Mouse (Mus musculus) thymus, adult 2 months (tissue): ENCODE data around the gene Cacna1d. TPM values are rescaled to one million over a fixed set of nuclear protein-coding genes. Genes with fewer than 3 reads are reported as not detected.

Source experiments
- DNase-seq: peaks from one replicate; pipeline ENCODE4 v3.0.0; 2021
- H3K27ac ChIP-seq: fragments of 200-500 bp; 2 replicates; pipeline ENCODE4 v1.5.1; 2012; ENCODE audit warnings: low read length, control low read depth; ENCODE audit not compliant: control insufficient read depth, insufficient read depth
- H3K27me3 ChIP-seq: fragments of 200-500 bp; 2 replicates; pipeline ENCODE4 v1.6.1; 2012; ENCODE audit warnings: mild to moderate bottlenecking, low read length, moderate library complexity, mixed read lengths; ENCODE audit not compliant: control insufficient read depth, insufficient read depth
- H3K36me3 ChIP-seq: fragments of 200-500 bp; 2 replicates; pipeline ENCODE4 v1.6.1; 2012; ENCODE audit warnings: mild to moderate bottlenecking, low read length, moderate library complexity; ENCODE audit not compliant: control insufficient read depth, insufficient read depth
- H3K4me1 ChIP-seq: fragments of 200-500 bp; replicated peaks from 2 replicates; pipeline ENCODE4 v1.6.1; 2012; ENCODE audit warnings: low read length; ENCODE audit not compliant: control insufficient read depth, insufficient read depth
- H3K4me3 ChIP-seq: fragments of 200-500 bp; 2 replicates; pipeline ENCODE4 v1.5.1; 2012; ENCODE audit warnings: mild to moderate bottlenecking, low read length, control low read depth, moderate library complexity; ENCODE audit not compliant: control insufficient read depth, insufficient read depth
- CTCF ChIP-seq: fragments of 200-500 bp; IDR thresholded peaks from 2 replicates; pipeline ENCODE4 v1.5.1; 2012; ENCODE audit warnings: mild to moderate bottlenecking, control low read depth, low read length, moderate library complexity, borderline replicate concordance; ENCODE audit not compliant: control insufficient read depth, poor library complexity, insufficient read depth; ENCODE audit errors: extremely low read depth
- POLR2A ChIP-seq: fragments of 200-500 bp; IDR thresholded peaks from 2 replicates; pipeline ENCODE4 v1.6.1; 2012; ENCODE audit warnings: mild to moderate bottlenecking, low read length, control low read depth, moderate library complexity; ENCODE audit not compliant: control insufficient read depth, poor library complexity, insufficient read depth; ENCODE audit errors: extremely low read depth
- WGBS: fragments of 180-500 bp; shearing (Covaris S2); methylation state at CpG from one replicate; pipeline ENCODE4 v1.1.7; 2018; 5-methylcytosine and 5-hydroxymethylcytosine counted together
- polyA plus RNA-seq: library from polyadenylated mRNA; depleted of rRNA; stranded (reverse); fragments of >200 nt; gene quantifications from 2 replicates; pipeline ENCODE4 v1.2.3, GENCODE M21; 2012

The Cacna1d gene
- polyA plus RNA-seq, 1 experiment, result 2.2 TPM

GRCm38 (mm10) chr14:30184445-30185152, 306.7 kb downstream of the Cacna1d start:
- DNase-seq, result no peak
- Histone ChIP-seq H3K36me3 (no peaks in the 10 kb centered on the region), H3K4me3 (no peak overlapping the region), H3K27ac (no peak overlapping the region), H3K27me3 (no peaks in the 10 kb centered on the region), H3K4me1 (peaks cover 19% of the 10 kb centered on the region)
- 88% methylated on average over 13 of the region's 13 CpGs for WGBS
- no peak for TF ChIP-seq CTCF
- TF ChIP-seq POLR2A, result no peak

GRCm38 (mm10) chr14:30184013-30184412, 307.2 kb downstream of the Cacna1d start:
- DNase-seq, result no peak
- Histone ChIP-seq H3K27ac (peak overlapping the region; percentile 62; the same call in 1 of the 2 replicates), H3K36me3 (no peaks in the 10 kb centered on the region), H3K27me3 (no peaks in the 10 kb centered on the region), H3K4me1 (peaks cover 19% of the 10 kb centered on the region), H3K4me3 (no peak overlapping the region)
- TF ChIP-seq CTCF, result no peak
- no peak for TF ChIP-seq POLR2A
- 92% methylated on average over 5 of the region's 5 CpGs for WGBS

GRCm38 (mm10) chr14:30182624-30183524, 308.4 kb downstream of the Cacna1d start:
- Histone ChIP-seq H3K4me3 (no peak overlapping the region), H3K27ac (peak overlapping the region; percentile 62; the same call in 1 of the 2 replicates), H3K36me3 (no peaks in the 10 kb centered on the region), H3K27me3 (no peaks in the 10 kb centered on the region), H3K4me1 (peaks cover 19% of the 10 kb centered on the region)
- no peak for DNase-seq
- TF ChIP-seq CTCF (no peak), POLR2A (no peak)
- WGBS, result 78% methylated on average over 18 of the region's 18 CpGs

- Histone ChIP-seq H3K27ac (no peak overlapping the region), H3K4me1 (peaks cover 14% of the 10 kb centered on the region), H3K4me3 (no peak overlapping the region), H3K27me3 (no peaks in the 10 kb centered on the region), H3K36me3 (no peaks in the 10 kb centered on the region)
- WGBS, result 98% methylated on average over 4 of the region's 4 CpGs
- DNase-seq, result no peak
- TF ChIP-seq POLR2A (no peak), CTCF (no peak)
These were observed 312.9 kb downstream of the Cacna1d start for GRCm38 (mm10) chr14:30178306-30178705.

- Histone ChIP-seq H3K4me3 (no peak overlapping the region), H3K27me3 (no peaks in the 10 kb centered on the region), H3K36me3 (no peaks in the 10 kb centered on the region), H3K27ac (no peak overlapping the region), H3K4me1 (peaks cover 17% of the 10 kb centered on the region)
- TF ChIP-seq POLR2A, result no peak
- TF ChIP-seq CTCF, result no peak
- WGBS, result 73% methylated on average over 5 of the region's 5 CpGs
- no peak for DNase-seq
These were observed 313.4 kb downstream of the Cacna1d start for GRCm38 (mm10) chr14:30177850-30178249.

- WGBS, result 77% methylated on average over 3 of the region's 3 CpGs
- H3K4me3 ChIP-seq, result no peak overlapping the region
- H3K4me1 ChIP-seq, result peaks cover 25% of the 10 kb centered on the region
- H3K36me3 ChIP-seq, result no peaks in the 10 kb centered on the region
- no peak for DNase-seq
- no peaks in the 10 kb centered on the region for H3K27me3 ChIP-seq
- no peak for TF ChIP-seq CTCF
- no peak for TF ChIP-seq POLR2A
- no peak overlapping the region for H3K27ac ChIP-seq
These were observed 315.9 kb downstream of the Cacna1d start for GRCm38 (mm10) chr14:30175362-30175761.
